Mouse (Mus musculus): Measurements from ENCODE around the gene Plcg1.

DNA sequence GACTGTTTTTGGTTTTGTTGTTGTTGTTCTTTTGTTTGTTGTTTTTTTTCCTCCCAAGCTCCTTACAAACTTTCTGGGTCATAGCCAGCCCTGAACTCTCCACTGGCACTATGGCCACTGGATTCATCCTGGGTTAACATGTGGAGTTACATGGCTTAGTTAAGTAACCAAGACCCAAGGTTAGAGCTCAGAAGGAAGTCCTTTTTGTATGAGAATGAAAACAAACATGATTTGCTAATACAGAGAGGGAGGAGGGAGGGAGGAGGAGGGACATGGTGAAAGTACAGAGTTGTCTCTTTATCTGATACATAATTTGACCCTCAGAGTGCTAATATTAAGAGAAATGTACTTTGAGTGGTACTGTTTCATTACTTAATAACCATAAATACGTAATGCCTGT lies 67.1 kb downstream of the Plcg1 start:
- TF ChIP-seq CTCF (IDR thresholded peaks at IDR 0.05; ENCODE audit: extremely low read depth, insufficient read depth, low read length) (no peak), POLR2A (IDR thresholded peaks at IDR 0.05; ENCODE audit: extremely low read depth, insufficient read depth, low read length) (no peak)

Data from cortical plate, adult 2 months (tissue).